Mouse (Mus musculus): ENCODE results near the gene Lias.

The Lias gene

GRCm38 (mm10) chr5:65390648-65391644 lies at the start of gene Lias, which contains the start of gene Rpl9:
Gene Lias (plus strand): TSS chr5:65391497.
Gene Rpl9 (minus strand): TSS chr5:65391444.
- DNase-seq, result peak; percentile 99

DNA sequence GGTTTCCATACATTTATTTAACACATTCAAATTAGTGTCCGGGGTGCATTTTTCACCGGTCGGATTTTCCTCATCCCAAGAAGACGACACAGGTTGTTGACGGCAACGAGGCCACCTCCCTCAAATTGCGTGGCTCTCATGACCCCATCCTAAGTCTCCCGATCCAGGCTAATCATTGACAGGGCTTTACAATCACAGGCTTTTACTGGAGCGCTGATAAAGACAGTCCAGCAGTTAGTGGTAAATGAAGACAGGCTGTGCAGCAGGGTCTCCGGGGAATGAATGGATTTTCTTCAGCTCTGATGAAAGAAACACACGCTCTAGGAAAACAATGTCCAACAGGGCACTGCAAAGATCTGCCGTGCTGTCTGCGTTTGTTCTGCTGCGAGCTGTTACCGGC lies 43.1 kb upstream of the Lias start, which contains the start of gene Klb:
TSS of gene Klb (plus strand) at position 147 of the 400 bp plus-strand sequence.
- no peak for DNase-seq

GRCm38 (mm10) chr5:65350508-65350907 lies 40.8 kb upstream of the Lias start:
- DNase-seq, result no peak

GRCm38 (mm10) chr5:65354097-65354496 lies 37.2 kb upstream of the Lias start:
- no peak for DNase-seq

DNA sequence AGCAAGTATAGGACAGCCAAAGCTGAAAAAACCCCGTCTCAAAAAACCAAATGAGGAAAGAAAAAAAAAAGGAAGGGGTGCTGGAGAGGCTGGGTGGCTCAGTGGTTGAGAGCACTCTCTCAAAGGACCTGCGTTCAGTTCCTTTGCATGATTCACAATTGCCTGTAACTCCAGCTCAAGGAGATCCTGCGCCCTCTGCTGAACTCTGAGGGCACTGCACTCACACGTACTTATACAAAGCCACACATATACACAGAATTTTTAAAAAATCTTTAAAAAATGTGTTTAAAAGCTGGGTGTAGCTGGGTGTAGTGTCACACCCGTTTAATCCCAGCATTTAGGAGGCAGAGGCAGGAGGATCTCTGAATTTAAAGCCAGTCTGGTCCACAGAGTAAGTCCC lies 36.3 kb upstream of the Lias start:
- DNase-seq, result no peak

- DNase-seq, result no peak
Observed at GRCm38 (mm10) chr5:65356851-65357250, 34.4 kb upstream of the Lias start.

- no peak for DNase-seq
Observed at GRCm38 (mm10) chr5:65357771-65358170, 33.5 kb upstream of the Lias start.

- DNase-seq, result no peak
Observed at GRCm38 (mm10) chr5:65367837-65368236, 23.5 kb upstream of the Lias start.

DNA sequence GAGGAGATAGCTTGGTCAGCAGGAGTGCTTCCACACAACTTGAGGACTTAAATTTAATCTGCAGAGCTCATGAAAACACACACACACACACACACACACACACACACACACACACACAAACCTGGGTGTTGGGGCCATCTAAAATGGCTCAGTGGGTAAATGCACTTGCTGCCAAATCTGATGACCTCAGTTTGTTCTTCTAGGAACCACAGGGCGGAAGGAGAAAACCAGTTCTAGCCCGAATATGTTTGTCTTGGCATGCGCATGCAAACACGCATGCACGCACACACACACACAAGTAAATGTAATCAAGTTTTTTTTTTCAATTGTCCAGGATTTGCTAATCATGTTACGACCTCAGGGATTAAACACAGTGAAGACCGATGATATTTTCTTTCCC lies 19.7 kb upstream of the Lias start:
- DNase-seq, result no peak

GRCm38 (mm10) chr5:65374746-65375145 lies 16.6 kb upstream of the Lias start:
- no peak for DNase-seq

GRCm38 (mm10) chr5:65385704-65386103 lies 5.6 kb upstream of the Lias start:
- DNase-seq, result no peak

- no peak for DNase-seq
Observed at GRCm38 (mm10) chr5:65387008-65387867, 4.1 kb upstream of the Lias start.

GRCm38 (mm10) chr5:65391753-65392152 lies 456 bp downstream of the Lias start:
- no peak for DNase-seq

DNA sequence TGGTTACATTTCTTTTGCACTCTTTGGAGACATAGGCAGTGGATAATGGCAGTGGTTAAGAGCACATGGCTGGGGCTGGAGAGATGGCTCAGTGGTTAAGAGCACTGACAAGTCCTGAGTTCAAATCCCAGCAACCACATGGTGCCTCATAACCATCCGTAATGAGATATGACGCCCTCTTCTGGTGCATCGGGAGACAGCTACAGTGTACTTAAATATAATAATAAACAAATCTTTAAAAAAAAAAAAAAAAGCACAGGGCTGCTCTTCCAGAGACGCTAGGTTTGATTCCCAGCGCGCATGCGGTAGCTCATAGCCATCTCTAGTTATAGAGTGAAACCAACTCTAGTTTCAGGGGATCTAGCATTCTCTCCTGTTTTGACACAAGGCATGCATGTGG lies 3.1 kb downstream of the Lias start:
- DNase-seq, result no peak

DNA sequence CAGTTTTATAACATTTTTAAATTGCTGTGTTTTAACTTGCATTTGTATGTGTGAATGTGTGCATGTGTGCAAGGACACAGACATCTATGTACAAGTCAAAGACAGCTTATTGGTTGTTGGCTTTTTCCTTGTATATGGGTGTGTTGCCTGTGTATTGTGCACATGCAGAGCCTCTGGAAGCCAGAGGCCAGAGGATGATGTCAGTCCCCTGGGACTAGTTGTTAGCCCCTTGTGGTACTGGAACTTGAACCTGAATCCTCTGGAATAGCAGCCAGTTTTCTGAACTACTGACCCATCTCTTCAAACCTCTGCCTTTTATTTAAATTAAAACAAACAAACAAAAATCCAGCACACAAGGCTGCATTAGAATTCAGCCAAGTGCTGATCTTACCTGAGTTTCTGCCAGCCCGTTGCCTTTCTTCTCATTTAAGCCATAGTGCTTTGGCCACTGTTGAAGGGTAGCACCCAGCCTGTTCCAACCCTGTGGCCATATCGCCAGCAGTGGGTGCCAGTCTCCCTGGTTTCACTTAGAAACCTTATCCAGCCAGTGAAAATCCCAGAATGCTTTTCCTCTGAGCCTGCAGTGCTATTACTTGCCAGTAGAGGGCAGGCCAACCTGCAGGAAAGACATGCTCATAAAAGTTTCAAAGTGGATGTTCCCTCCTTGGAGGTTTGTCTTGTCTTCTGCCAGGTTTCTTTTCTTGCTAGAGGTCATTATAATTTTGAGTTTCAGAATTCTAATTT lies 10.1 kb downstream of the Lias start:
- peak; percentile 75 for DNase-seq

- DNase-seq, result no peak
Observed at GRCm38 (mm10) chr5:65407989-65408388, 16.7 kb downstream of the Lias start.

- no peak for DNase-seq
Observed at GRCm38 (mm10) chr5:65415653-65416458, 24.6 kb downstream of the Lias start.

GRCm38 (mm10) chr5:65419136-65419535 lies 27.8 kb downstream of the Lias start:
- DNase-seq, result no peak

- DNase-seq, result no peak
Observed at GRCm38 (mm10) chr5:65420822-65421221, 29.5 kb downstream of the Lias start.

- DNase-seq, result no peak
Observed at GRCm38 (mm10) chr5:65422803-65423202, 31.5 kb downstream of the Lias start.

DNA sequence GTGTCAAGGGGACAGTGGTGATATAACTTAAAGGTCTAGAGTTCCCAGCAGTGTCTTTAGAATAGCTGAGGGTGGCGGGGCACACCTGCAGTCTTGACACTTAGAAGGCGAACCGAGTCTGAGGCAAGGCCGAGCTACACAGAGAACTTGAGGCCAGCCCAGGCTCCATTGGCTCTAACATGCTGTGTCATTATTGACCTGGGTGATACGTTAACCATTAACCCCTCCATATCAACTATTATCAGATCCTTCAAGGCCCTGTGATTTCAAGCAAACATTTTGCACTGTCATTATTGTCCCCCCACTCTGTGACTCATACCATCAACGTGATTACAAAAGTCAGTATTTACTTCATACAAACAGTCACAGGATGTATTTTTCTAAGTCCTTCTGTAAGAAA lies 32.9 kb downstream of the Lias start:
- no peak for DNase-seq

GRCm38 (mm10) chr5:65425251-65425650 lies 34.0 kb downstream of the Lias start:
- DNase-seq, result no peak
